Mouse (Mus musculus): ENCODE measurements around the gene Nop56.

Gene Nop56

DNA sequence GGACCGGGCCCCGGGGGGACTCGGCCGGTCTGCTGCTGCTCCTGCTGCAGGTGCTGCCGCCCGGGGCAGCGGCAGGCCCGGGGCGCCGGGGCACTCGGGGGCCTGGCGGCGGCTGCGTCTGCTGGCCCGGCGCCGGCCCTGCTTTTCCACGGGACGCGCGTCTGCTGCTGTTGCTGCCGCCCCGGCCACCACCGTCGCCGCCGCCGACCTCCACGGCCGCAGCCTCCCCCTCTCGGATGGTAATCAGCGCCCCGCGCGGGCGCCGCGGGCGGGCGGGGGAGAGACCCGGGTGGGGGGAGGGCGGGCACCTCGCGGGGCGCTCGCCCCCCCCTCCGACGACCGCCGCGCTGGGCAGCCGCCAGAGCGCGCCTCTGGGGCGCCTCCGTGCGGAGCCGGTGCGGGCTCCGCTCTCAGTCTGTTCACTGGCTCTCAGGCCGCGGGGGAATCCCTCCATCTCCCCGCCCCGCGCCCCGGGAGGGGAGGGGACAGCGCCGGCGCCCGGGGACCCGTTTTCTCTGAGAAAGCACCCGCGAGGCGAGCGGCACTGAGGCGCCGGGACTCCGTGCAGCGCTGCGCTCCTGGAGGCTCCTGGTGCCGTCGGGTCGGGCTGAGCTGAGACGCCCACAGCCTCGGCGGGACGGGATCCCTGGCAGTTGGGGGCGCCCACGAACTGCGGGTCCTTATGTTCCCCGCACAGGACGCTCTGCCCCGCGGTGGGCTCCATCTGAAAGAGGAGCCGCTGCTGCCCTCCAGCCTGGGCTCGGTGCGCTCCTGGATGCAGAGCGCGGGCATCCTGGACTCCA, 21.3 kb downstream of the Nop56 start:
- DNase-seq, result peak; percentile 27 to 52

DNA sequence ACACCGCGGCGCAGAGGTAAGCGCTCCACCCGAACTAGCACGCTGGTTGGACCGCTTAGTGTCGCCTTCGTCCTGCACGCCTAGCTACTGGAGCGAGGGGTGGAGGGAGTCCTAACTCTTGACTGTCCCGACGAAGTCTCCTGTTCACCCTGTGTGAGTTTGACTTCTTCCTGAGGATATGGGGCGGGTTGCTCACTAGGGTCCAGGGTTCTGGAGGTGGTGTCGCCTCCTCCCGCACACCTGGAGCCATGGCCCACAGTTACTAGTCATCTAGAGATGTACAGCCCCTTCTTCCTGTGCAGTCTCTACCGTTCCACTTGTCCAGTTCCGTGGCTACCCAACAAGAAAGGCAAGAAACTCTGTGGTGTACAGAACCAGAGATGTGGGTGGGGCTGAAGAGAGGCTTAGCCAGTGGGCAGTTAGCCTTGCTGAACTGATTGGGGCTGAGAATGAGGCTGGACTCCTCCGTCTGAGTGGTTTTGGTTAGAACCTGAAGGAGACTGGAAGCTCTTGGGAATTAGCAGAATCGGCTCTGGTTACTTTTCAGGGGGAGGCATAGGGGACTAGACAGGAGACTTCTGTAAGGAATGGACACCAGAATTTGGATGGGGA, 22.0 kb downstream of the Nop56 start:
- no peak for DNase-seq

DNA sequence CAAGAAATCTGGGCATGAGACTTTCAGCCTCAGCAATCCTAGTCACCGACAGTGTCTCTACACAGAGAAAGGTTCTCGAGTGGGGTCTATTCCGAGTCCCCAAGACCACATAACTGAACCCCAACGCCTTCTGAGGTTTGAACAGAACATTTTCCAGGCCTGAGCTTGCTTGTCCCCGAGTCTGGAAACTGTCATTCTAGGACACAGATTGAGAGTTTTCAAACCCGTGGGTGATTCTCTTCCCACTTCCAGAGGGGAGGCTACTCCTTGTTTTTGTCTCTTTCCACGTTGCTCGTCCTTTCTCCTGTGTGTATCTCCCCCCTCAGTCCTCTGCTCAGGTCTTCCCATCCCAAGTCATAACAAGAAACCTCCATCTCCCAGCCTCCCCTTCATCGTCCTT, 23.4 kb downstream of the Nop56 start:
- no peak for DNase-seq

DNA sequence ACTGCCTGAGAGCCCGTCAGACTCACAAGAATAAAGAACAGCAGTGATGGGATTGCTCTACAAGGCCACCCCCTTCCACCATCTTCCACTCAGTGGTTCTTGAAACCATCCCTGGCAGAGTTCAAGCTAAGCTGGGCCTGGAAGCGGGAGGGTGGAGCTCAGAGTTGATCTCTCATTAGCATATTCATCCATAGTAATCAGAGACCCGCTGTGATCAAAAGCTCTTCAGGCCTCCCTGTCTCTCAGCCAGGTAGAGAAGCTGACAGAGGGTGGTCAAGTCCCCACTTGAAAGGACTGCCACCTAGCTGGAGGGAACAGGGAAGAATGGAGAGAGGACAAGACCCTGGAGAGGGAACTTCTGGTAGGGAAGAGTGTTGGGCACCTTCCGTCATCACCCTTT, 28.8 kb downstream of the Nop56 start:
- DNase-seq, result no peak

DNA sequence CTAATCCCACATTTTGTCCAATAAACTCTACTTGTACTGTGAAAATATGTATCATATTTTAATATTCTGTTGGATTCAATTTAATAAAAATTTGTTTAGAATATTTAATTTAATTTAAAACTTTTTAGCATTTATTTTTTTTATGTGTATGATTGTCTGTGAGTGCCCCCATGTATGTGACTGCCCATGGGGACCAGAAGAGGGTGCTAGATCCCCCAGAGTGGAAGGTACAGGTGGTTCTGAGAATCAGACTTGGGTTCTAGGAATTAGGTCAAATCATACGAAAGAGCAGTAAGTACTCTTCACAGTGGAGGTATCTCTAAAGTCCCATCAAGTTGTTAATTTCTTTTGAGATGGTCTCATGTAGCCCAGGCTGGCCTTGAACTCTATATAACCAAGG, 52.8 kb downstream of the Nop56 start:
- DNase-seq, result no peak
